Mouse (Mus musculus) midbrain, postnatal 0 days (tissue): ENCODE results near the gene Xaf1. TPM values are rescaled to one million over a fixed set of nuclear protein-coding genes. Genes with fewer than 3 reads are reported as not detected.

Source experiments
- ATAC-seq: fragments of 200-750 bp; cut with Nextera tagmentation; 2 replicates; pipeline ENCODE4 v1.8.0; 2017; ENCODE audit warnings: moderate number of reproducible peaks, mild to moderate bottlenecking, moderate TSS enrichment, moderate library complexity; ENCODE audit not compliant: low FRiP score
- DNase-seq: peaks from one replicate; pipeline ENCODE4 v3.0.0-alpha.2; 2015; ENCODE audit warnings: low spot score
- H3K27ac ChIP-seq: fragments of 300-500 bp; sonication (generic); 2 replicates; pipeline ENCODE4 v1.5.1; 2014; ENCODE audit warnings: low read depth, mild to moderate bottlenecking, low read length, mixed read lengths
- H3K27me3 ChIP-seq: fragments of 300-500 bp; sonication (generic); 2 replicates; pipeline ENCODE4 v1.6.1; 2014; ENCODE audit warnings: low read length, control low read depth, mixed read lengths; ENCODE audit not compliant: insufficient read depth
- H3K36me3 ChIP-seq: fragments of 300-500 bp; sonication (generic); 2 replicates; pipeline ENCODE4 v1.6.1; 2014; ENCODE audit warnings: low read length, control low read depth, mixed read lengths; ENCODE audit not compliant: insufficient read depth
- H3K4me1 ChIP-seq: fragments of 300-500 bp; sonication (generic); 2 replicates; pipeline ENCODE4 v1.6.1; 2014; ENCODE audit warnings: mild to moderate bottlenecking, control low read depth, antibody characterized with exemption, low read length, mixed read lengths; ENCODE audit not compliant: insufficient read depth
- H3K4me2 ChIP-seq: fragments of 300-500 bp; sonication (generic); 2 replicates; pipeline ENCODE4 v1.6.1; 2014; ENCODE audit warnings: low read depth, mild to moderate bottlenecking, low read length, mixed read lengths; ENCODE audit not compliant: poor library complexity, severe bottlenecking
- H3K4me3 ChIP-seq: fragments of 300-500 bp; sonication (generic); 2 replicates; pipeline ENCODE4 v1.5.1; 2014; ENCODE audit warnings: low read depth, mild to moderate bottlenecking, low read length, moderate library complexity
- H3K9ac ChIP-seq: fragments of 300-500 bp; sonication (generic); replicated peaks from 2 replicates; pipeline ENCODE4 v1.6.1; 2014; ENCODE audit warnings: mild to moderate bottlenecking, low read length, moderate library complexity, mixed read lengths; ENCODE audit not compliant: poor library complexity, severe bottlenecking
- H3K9me3 ChIP-seq: fragments of 300-500 bp; sonication (generic); 2 replicates; pipeline ENCODE4 v1.6.1; 2016; ENCODE audit warnings: low read length, control low read depth
- CTCF ChIP-seq: IDR thresholded peaks from 2 replicates; pipeline ENCODE4 v1.5.1; 2016; ENCODE audit warnings: antibody characterized with exemption, mild to moderate bottlenecking
- WGBS: fragments of 180-500 bp; shearing (Covaris S2); extraction: QIAGEN DNeasy Blood & Tissue Kit; methylation state at CpG from one replicate; pipeline ENCODE4 v1.1.7; 2014; 5-methylcytosine and 5-hydroxymethylcytosine counted together
- polyA plus RNA-seq: library from polyadenylated mRNA; unstranded; fragments of >200 nt; fragmentation: Nextera tagmentation; extraction: Ambion mirVana; gene quantifications from 2 replicates; pipeline ENCODE4 v1.2.1, GENCODE M21; 2015
- total RNA-seq: library from RNA; depleted of rRNA; stranded (reverse); fragments of >200 nt; gene quantifications from 2 replicates; pipeline ENCODE4 v1.2.3, GENCODE M21; 2014; rRNA removed

Xaf1 gene
- total and polyA plus RNA-seq, 2 experiments from 2014 or later: 0.93 to 6.0 TPM

GRCm38 (mm10) chr11:72361385-72362346, 60.2 kb downstream of the Xaf1 start:
- H3K4me2 ChIP-seq: peak overlapping the region; percentile 76
- 7% methylated on average over 42 of the region's 42 CpGs for WGBS
- no peaks in the 10 kb centered on the region for H3K4me1 ChIP-seq
- peak overlapping the region; percentile 46; the same call in 1 of the 2 replicates for H3K9ac ChIP-seq
- ATAC-seq (peak; percentile 88), DNase-seq (peak; percentile 94)
- no peaks in the 10 kb centered on the region for H3K9me3 ChIP-seq
- peak overlapping the region; percentile 13; the same call in 1 of the 2 replicates for H3K27ac ChIP-seq
- no peaks in the 10 kb centered on the region for H3K36me3 ChIP-seq
- TF ChIP-seq CTCF: no peak
- H3K27me3 ChIP-seq: no peaks in the 10 kb centered on the region
- peak overlapping the region; percentile 42 for H3K4me3 ChIP-seq

- Histone ChIP-seq H3K27ac (peak within 1 kb of the TSS; percentile 13; the same call in 1 of the 2 replicates), H3K9me3 (no peaks in the 10 kb centered on the region), H3K4me2 (peak within 1 kb of the TSS; percentile 76), H3K4me1 (no peaks in the 10 kb centered on the region), H3K36me3 (no peaks in the 10 kb centered on the region), H3K9ac (peak within 1 kb of the TSS; percentile 46; the same call in 1 of the 2 replicates), H3K27me3 (no peaks in the 10 kb centered on the region), H3K4me3 (peak within 1 kb of the TSS; percentile 42)
- no peak for DNase-seq
- ATAC-seq: no peak
- 30% methylated on average over 10 of the region's 10 CpGs for WGBS
- no peak for TF ChIP-seq CTCF
Measured at GRCm38 (mm10) chr11:72362347-72362741, 60.9 kb downstream of the Xaf1 start, which contains the start of gene Tekt1. Gene Tekt1 (minus strand): TSS chr11:72362442.

Other genes with a start within 250 kb of the Xaf1 start
- gene Pitpnm3, start 165.9 kb upstream of the Xaf1 start, total RNA-seq: 29.6 and 33.0 TPM in 2 replicates
- 7.2 and 7.9 TPM in 2 replicates for gene Pitpnm3, start 165.9 kb upstream of the Xaf1 start, polyA plus RNA-seq
- gene Gm43951, start 94.8 kb upstream of the Xaf1 start, total RNA-seq: 2.5 and 2.6 TPM in 2 replicates
- gene Gm43951, start 94.8 kb upstream of the Xaf1 start, polyA plus RNA-seq: 1.1 and 1.5 TPM in 2 replicates
- gene 4933427D14Rik, start 94.2 kb upstream of the Xaf1 start, total RNA-seq: 16.6 and 21.9 TPM in 2 replicates
- 13.7 and 20.6 TPM in 2 replicates for gene 4933427D14Rik, start 94.2 kb upstream of the Xaf1 start, polyA plus RNA-seq
- gene Txndc17, start 94.1 kb upstream of the Xaf1 start, total RNA-seq: 54.1 and 57.7 TPM in 2 replicates
- gene Txndc17, start 94.1 kb upstream of the Xaf1 start, polyA plus RNA-seq: 137 TPM in 2 replicates
- 21.4 and 26.5 TPM in 2 replicates for gene Med31, start 86.0 kb upstream of the Xaf1 start, total RNA-seq
- 40.7 and 42.4 TPM in 2 replicates for gene Med31, start 86.0 kb upstream of the Xaf1 start, polyA plus RNA-seq
- gene Slc13a5, start 34.4 kb upstream of the Xaf1 start, total RNA-seq: 4.8 and 6.2 TPM in 2 replicates
- 4.5 and 5.9 TPM in 2 replicates for gene Slc13a5, start 34.4 kb upstream of the Xaf1 start, polyA plus RNA-seq
- gene Fbxo39, start 12.8 kb downstream of the Xaf1 start, total RNA-seq: not detected in 2 replicates
- gene Fbxo39, start 12.8 kb downstream of the Xaf1 start, polyA plus RNA-seq: not detected in 2 replicates
- gene Tekt1, start 60.8 kb downstream of the Xaf1 start, total RNA-seq: 6.9 and 9.8 TPM in 2 replicates
- 7.4 and 10.3 TPM in 2 replicates for gene Tekt1, start 60.8 kb downstream of the Xaf1 start, polyA plus RNA-seq
- gene Smtnl2, start 110.1 kb downstream of the Xaf1 start, total RNA-seq: 18.0 and 18.6 TPM in 2 replicates
- 11.0 and 13.3 TPM in 2 replicates for gene Smtnl2, start 110.1 kb downstream of the Xaf1 start, polyA plus RNA-seq
- gene Ggt6, start 133.9 kb downstream of the Xaf1 start, total RNA-seq: 1.4 TPM in 1 of 2 replicates, not detected in the other
- not detected in 2 replicates for gene Ggt6, start 133.9 kb downstream of the Xaf1 start, polyA plus RNA-seq
- 25.9 and 30.7 TPM in 2 replicates for gene Mybbp1a, start 139.7 kb downstream of the Xaf1 start, total RNA-seq
- gene Mybbp1a, start 139.7 kb downstream of the Xaf1 start, polyA plus RNA-seq: 50.0 and 50.4 TPM in 2 replicates
- 46.2 and 56.8 TPM in 2 replicates for gene Spns2, start 188.3 kb downstream of the Xaf1 start, total RNA-seq
- 7.7 TPM in 2 replicates for gene Spns2, start 188.3 kb downstream of the Xaf1 start, polyA plus RNA-seq
- gene Spns3, start 248.9 kb downstream of the Xaf1 start, total RNA-seq: 0.22 and 0.24 TPM in 2 replicates
- gene Spns3, start 248.9 kb downstream of the Xaf1 start, polyA plus RNA-seq: not detected in 2 replicates